Mouse (Mus musculus) embryo, embryonic 11.5 days (tissue): ENCODE measurements around the gene H2-DMb1.

ENCODE experiments used
- DNase-seq: peaks from one replicate; pipeline ENCODE4 v3.0.0-alpha.2; 2012; ENCODE audit warnings: low read depth, low spot score

H2-DMb1 gene

GRCm38 (mm10) chr17:34122188-34122984 is 30.5 kb upstream of the H2-DMb1 start, which contains the start of gene Brd2:
TSS of gene Brd2 (minus strand) at chr17:34122634.
- peak; percentile 95 for DNase-seq

- DNase-seq = no peak
Observed at GRCm38 (mm10) chr17:34123111-34123510, 29.8 kb upstream of the H2-DMb1 start.

DNA sequence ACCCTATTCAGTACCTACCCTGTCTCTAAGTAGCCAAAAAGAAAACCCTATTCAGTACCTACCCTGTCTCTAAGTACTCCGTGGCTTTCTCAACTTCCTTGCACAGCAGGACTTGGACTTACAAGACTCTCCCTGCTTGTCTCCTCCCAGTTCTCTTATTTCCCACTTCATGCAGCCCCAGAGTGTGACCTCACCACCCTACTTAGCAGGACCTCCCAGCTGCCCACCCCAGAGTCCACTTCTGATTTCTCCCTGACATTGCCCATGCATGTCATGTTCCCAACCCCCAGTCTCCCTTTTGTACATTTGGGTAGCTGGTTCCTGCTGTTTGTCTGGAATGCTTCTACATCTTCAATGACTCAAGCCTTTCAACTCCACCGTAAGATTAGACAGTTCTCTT is 29.4 kb upstream of the H2-DMb1 start:
- no peak for DNase-seq

- no peak for DNase-seq
Observed at GRCm38 (mm10) chr17:34124649-34125048, 28.2 kb upstream of the H2-DMb1 start.

- DNase-seq = no peak
Observed at GRCm38 (mm10) chr17:34126826-34127420, 25.9 kb upstream of the H2-DMb1 start.

- DNase-seq = no peak
Observed at GRCm38 (mm10) chr17:34127475-34127874, 25.4 kb upstream of the H2-DMb1 start.

- no peak for DNase-seq
Observed at GRCm38 (mm10) chr17:34128264-34128937, 24.5 kb upstream of the H2-DMb1 start.

DNA sequence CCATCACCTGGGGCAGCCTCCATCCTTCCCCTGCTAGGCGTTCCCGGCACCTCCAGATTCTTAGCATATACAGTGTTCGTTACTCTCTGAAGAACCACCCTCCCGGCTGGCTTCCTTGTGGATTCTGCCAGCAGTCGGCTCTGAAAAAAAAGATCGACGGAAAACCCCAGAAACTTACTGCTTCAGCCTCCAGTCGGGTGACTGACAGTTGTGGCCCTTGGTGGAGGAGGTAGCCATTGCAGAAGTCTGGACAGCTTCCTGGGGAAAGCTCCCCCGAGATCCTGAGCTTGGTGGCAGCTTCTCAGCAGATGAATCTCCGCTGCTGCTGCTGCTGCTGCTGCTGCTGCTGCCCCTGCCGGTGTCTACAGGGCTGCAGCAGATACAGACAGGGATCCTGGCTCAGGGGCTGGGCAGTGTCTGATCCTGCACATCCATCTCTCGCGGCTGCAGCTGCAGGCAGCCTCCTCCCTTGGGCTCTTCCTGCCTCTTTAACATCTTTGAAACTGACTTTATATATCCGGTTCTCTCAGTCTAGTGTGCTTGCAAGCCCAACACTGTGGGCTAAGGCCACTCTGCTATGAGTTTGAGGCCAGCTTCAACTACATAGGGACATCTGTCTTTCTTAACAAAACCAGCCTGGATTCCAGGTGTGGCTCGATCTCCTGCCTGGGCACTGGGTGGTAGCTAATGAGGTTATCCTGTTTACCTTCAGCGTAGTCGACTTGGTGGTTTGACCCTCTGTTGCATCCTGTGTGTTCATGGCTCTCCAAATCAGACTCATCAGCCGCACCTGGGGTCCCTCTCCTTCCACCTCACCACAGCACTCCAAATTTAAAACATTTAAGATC is 23.7 kb upstream of the H2-DMb1 start:
- no peak for DNase-seq

DNA sequence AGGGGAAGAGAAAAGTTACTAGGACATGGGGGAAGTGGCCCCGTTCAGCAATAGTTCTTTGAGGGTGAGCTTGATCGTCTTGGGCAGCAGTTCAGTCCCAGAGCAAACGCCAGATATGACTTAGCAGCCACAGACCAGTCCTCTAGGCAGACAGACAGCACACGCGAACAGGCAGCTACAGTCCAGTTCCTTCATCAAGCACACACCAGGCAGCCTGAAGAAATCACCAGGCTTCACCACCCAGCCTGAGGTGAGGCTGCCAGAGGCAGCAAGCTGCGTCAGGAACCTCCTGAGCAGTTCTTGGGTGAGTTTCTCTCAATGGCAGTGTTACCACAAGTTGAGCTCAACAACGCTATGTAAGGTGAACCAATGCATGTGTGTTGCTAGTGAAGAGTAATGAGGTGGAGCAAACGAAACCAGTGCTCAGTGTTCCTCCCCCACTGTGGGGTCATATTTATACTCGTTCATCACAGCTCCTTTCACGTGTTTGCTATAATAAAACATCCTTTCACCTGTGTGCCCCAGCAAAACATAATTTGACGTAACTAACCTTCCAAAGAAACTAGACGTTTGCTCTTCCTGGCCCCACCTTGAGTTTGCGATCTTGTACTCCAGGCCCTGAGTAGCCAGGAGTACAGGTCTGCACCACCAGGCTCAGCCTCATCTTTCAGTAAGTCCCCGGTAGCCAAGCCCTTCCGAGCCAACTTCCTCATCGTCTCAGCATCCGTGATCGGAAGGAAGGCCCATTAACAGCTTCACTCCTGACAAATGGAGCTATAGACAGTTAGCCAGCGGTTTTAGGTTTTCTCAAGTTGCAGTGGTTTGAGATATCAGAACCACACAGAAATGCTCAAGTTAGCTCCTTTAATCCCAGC is 22.6 kb upstream of the H2-DMb1 start:
- no peak for DNase-seq

DNA sequence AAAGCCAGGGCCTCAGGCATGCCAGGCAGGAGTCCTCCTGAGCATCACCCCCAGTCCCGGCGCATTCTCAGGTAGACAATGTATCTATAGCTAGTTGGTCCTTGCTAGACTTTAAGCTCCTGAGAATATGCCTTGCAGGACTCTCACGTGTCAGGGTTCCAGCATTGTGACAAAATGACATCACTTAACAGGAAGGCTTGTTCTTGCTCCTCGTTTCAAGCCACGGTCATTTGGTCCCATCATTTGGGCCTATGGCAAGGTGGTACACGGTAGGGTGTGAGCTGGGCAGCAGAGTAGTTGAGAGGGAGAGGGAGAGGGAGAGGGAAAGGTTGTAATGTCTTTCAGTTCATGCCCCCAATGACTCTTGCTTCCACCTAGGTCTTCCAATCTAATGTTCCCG is 21.0 kb upstream of the H2-DMb1 start:
- no peak for DNase-seq

DNA sequence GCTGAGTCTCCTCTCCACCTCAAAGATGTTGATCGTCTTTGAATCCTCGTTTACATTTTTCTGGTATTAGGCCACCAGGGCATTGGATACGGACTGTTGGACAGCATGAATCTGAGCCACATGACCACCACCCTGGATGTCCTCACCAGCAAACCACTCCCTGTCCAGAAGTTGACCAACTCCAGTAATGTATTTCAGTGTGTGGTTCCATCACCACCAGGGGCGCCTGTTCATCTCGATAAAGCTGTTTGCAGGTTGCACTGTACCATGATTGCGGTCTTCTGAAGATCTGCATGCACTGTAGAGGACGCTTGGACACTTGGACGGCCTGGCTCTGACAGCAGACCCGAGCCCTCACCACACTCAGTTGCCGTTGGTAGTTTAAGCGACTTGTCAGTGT is 19.6 kb upstream of the H2-DMb1 start:
- DNase-seq = no peak

DNA sequence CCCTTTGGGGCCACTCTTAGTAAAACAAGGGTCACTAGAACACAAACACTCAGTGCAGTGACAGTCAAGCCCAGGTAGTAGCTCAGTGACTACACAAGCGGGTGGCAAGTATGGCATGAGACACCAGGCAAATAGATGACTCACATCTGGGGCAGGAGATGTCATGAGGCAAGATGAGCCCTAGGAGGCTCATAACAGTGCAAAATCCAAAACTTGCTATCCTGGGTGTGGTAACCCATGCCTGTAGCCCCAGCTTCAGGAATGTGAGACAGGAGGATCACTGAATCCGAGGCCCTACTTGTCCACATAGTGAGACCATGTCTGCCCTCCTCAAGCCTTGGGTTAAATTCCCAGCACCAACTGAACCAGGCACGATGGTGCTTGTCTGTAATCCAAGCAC is 18.4 kb upstream of the H2-DMb1 start:
- no peak for DNase-seq

GRCm38 (mm10) chr17:34135297-34136224 is 17.3 kb upstream of the H2-DMb1 start:
- DNase-seq = peak; percentile 98

DNA sequence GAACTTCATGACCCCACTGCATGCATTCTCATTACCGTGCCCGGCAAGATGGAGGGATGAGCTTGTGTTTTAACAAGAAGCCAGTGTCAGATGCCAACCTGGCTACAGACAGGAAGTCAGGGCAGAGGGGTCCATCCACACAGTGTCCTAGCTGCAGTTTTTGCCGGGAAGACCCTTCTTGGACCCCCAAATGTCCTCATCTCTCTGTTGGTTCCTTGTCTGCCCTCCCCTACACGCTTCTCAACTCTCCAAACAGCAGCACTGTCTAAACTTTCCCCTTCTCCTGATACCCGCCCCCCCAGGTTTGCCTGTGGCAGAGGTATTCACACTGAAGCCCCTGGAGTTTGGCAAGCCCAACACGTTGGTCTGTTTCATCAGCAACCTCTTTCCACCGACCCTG is 15.3 kb upstream of the H2-DMb1 start:
- DNase-seq = no peak

DNA sequence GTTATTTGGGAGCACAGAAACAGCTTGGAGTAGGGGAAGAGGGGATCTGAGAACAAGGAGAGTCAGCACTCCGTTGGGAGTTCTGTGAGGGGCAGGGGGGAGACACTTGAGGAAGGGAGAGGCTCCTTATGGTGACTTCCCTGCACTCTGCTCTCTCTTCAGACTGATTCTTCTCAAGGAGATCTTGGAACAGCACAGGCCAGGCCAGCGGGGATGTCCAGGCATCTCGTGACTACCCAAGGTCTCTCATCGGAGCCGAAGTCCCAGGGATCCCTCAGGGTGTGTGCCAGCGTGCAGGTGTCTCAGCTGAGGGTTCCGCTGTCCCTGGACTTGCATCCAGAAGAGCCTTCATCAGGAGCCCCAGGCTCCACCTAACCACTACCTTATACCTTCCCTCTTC is 14.2 kb upstream of the H2-DMb1 start:
- DNase-seq = no peak

DNA sequence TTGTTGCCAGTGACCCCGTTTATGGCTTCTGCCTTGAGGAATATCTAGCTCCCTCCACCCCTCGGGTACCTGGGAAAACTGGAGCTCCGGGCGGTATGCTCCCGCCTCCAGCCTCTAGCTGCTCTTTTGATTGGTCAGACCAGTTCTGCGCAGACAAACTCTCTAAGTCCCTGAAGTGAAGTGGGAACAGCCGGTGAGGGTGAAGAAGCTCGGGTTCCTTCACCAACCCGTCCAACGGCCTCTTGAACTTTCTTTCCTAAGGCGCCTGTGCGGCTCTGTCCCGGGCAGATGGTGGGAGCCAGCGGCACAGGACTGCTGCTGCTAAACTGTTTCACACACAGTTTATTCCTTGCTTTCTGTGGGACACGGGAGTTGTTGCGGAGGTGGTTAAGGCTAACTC is 13.5 kb upstream of the H2-DMb1 start:
- DNase-seq = no peak

DNA sequence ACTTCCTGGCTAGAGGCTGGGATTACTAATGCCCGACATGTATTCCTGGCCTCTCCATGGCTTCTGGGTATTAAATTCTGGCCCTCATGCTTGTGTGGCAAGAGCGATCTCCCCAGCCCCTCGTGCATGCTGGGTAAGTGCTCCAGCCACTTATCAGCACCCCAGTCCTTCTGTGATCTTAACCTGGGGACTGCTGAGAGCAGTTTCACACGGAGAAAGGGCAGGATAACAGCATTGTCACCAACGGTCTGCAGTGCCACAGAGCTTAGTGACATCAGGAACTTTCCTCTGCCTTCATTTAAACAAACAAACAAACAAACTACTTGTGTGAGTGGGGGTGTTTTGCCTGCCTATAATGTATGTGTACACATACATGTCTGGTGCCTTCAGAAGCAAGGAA is 12.6 kb upstream of the H2-DMb1 start:
- no peak for DNase-seq

DNA sequence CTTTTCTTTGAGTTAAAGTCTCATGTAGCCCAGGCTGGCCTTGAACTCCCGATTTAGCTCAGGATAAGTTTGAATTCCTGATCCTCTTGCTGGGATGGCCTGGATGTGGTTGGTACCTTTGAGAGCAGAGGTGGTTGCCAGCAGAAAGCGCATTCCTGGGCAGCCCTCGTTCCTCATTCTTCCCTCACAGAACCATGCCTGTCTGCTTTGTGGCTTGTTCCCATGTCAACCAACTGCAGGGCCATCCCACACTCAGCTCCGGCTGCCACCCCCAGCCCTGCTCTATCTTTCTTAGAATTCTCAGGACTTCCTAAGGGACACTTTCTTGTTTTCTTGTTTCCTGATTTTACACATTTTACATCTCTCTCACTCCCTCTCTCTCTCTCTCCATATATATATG is 11.4 kb upstream of the H2-DMb1 start:
- no peak for DNase-seq

DNA sequence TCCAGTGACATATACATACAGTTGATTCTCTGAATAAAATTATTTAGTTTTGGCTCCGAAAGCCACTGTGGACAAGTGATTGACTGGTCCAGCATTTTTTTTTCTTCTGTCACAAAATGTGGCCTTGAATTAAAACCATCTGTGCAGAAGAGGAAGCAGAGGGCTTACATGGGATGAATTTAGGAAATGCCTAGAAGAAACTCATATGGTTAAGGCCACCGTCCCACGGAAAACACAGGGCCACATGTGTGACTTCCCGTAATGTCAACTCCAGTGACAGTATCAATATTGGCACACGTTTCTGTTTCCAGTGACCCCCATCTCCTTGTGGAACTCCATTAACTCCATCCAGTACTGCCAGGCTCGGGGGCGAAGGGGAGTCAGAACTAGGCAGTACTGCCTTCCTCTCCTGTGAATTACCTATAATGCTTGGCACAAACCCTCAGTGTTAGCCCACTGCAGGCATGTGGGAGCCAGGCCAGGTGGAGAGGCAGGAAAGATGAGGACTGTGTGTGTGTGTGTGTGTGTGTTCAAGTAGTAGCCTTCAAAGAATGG is 10.3 kb upstream of the H2-DMb1 start:
- DNase-seq = no peak
